Mouse (Mus musculus): ENCODE data around the gene 4930539E08Rik. TPM values are rescaled to one million over a fixed set of nuclear protein-coding genes. Genes with fewer than 3 reads are reported as not detected.

The 4930539E08Rik gene
- polyA plus RNA-seq, 1 experiment from 2014 or later = not detected

DNA sequence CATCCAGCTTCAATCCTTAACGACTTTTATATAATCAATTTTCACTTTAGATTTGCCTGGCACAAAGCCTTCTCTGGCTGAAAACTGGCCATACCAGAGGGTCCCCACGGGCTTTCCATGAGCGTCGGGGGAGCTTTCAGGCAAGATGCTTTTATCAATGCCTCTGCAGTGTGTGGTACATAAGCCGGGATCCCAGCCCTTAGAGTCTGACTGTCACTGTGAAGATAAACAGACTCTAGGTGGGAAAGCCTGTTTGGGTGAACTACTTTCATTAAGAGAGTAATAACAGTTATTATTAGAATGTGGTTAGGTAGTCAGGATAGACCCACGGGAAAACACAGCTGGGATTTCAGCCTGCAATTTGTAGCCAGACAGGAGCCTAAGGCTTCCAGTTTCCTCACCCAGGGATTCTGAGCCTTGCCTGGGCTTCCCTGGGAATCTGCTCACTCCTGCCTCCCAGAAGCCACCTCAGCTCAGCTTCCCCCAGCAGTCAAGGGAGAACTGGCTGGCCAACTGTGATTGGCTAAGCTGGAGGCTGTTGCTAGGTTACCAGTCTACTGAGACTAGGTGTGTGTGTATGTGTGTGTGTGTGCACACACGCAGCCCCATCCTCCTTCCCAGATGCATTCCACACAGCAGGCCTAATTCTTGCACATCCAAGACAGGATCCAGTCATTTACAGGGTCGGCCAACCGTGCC, 45.6 kb downstream of the 4930539E08Rik start:
- no peaks in the 10 kb centered on the region for H3K27me3 ChIP-seq (ENCODE audit: control insufficient read depth, insufficient read depth, low read length)
- H3K27ac ChIP-seq (ENCODE audit: low read depth, low read length) = no peak overlapping the region
- no peak for ATAC-seq (replicated peaks; ENCODE audit: insufficient number of reproducible peaks, low FRiP score, low TSS enrichment)
- H3K9me3 ChIP-seq (replicated peaks; ENCODE audit: control insufficient read depth, low read length) = 0 out of 2 replicates have a peak, but pooled peaks cover 2% of the 10 kb centered on the region
- no peaks in the 10 kb centered on the region for H3K4me1 ChIP-seq (ENCODE audit: control insufficient read depth, insufficient read depth, low read length)
- H3K4me3 ChIP-seq (ENCODE audit: low read depth, low read length) = no peak overlapping the region
- no peak overlapping the region for H3K9ac ChIP-seq (ENCODE audit: low read depth, low read length)
- no peaks in the 10 kb centered on the region for H3K36me3 ChIP-seq (ENCODE audit: control insufficient read depth, insufficient read depth, low read length)
- no peak overlapping the region for H3K4me2 ChIP-seq
- 51% methylated on average over 9 of the region's 9 CpGs for WGBS (ENCODE audit: insufficient replicate concordance)

DNA sequence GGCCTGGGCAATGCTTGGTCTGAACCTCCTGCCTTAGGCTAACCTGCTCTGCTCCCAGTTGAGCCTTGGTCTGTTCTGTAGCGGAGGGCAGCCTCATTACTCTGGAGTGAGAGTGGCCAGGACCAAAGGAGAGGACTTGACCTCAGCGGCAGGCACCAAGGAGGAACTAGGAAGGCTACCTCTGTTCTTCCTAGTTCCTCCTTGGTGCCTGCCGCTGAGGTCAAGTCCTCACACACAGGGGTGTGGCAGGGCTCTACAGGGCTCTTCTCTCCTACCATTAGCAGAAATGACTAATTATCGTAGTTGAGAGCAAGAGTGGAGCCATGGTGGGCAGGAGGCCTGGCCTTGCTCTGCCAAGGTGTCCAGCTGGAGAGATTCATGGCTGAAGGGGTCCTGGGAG, 47.7 kb downstream of the 4930539E08Rik start:
- H3K27me3 ChIP-seq (ENCODE audit: control insufficient read depth, insufficient read depth, low read length) = no peaks in the 10 kb centered on the region
- H3K9me3 ChIP-seq (replicated peaks; ENCODE audit: control insufficient read depth, low read length) = no peaks in the 10 kb centered on the region
- no peak overlapping the region for H3K4me2 ChIP-seq
- no peak for ATAC-seq (replicated peaks; ENCODE audit: insufficient number of reproducible peaks, low FRiP score, low TSS enrichment)
- no peaks in the 10 kb centered on the region for H3K4me1 ChIP-seq (ENCODE audit: control insufficient read depth, insufficient read depth, low read length)
- no peak overlapping the region for H3K27ac ChIP-seq (ENCODE audit: low read depth, low read length)
- 82% methylated on average over 4 of the region's 4 CpGs for WGBS (ENCODE audit: insufficient replicate concordance)
- no peak overlapping the region for H3K9ac ChIP-seq (ENCODE audit: low read depth, low read length)
- H3K36me3 ChIP-seq (ENCODE audit: control insufficient read depth, insufficient read depth, low read length) = no peaks in the 10 kb centered on the region
- no peak overlapping the region for H3K4me3 ChIP-seq (ENCODE audit: low read depth, low read length)

DNA sequence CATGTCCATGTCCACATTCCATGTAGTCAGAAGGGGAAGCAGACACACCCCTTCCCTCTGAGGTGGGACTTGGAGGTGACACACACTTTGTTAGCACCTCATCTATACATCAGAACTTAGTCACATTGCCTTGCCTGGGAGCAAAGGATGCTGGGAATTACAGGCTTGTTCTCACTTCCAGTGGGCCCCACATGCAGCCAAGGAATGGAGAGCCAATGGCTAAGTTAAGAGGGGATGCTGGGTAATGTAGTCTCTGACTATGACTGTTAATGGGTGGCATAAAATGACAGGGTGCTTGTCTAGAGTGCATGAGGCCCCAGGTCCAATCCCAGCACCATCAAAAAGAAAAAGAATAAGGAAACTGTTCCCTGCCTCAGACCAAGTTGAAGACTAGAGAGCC, 48.2 kb downstream of the 4930539E08Rik start:
- Histone ChIP-seq H3K4me3 (ENCODE audit: low read depth, low read length) (no peak overlapping the region), H3K9ac (ENCODE audit: low read depth, low read length) (no peak overlapping the region), H3K9me3 (replicated peaks; ENCODE audit: control insufficient read depth, low read length) (no peaks in the 10 kb centered on the region), H3K4me1 (ENCODE audit: control insufficient read depth, insufficient read depth, low read length) (no peaks in the 10 kb centered on the region), H3K27ac (ENCODE audit: low read depth, low read length) (no peak overlapping the region), H3K4me2 (no peak overlapping the region), H3K27me3 (ENCODE audit: control insufficient read depth, insufficient read depth, low read length) (no peaks in the 10 kb centered on the region), H3K36me3 (ENCODE audit: control insufficient read depth, insufficient read depth, low read length) (no peaks in the 10 kb centered on the region)
- ATAC-seq (replicated peaks; ENCODE audit: insufficient number of reproducible peaks, low FRiP score, low TSS enrichment) = no peak

DNA sequence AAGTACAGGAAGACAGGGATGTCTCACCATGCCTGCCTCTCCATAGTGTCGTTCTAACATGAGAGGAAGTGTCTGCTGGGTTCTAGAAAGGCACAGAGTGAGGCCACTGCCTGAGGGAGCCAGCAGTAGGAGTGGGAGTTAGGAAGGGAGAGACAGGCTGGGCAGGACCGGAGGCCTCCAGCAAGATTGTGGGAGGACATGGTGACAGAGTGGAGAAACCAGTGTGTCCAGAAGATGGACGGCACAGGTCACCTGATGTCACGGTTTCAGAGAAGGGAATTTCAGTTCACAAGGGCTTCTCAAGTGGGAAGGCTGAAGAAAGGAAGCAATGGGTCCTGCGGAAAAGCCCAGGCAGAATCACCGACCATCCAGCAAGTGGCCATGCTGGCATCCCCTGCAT, 50.7 kb downstream of the 4930539E08Rik start:
- Histone ChIP-seq H3K27ac (ENCODE audit: low read depth, low read length) (no peak overlapping the region), H3K4me1 (ENCODE audit: control insufficient read depth, insufficient read depth, low read length) (no peaks in the 10 kb centered on the region), H3K4me2 (no peak overlapping the region), H3K27me3 (ENCODE audit: control insufficient read depth, insufficient read depth, low read length) (no peaks in the 10 kb centered on the region), H3K9ac (ENCODE audit: low read depth, low read length) (no peak overlapping the region), H3K36me3 (ENCODE audit: control insufficient read depth, insufficient read depth, low read length) (no peaks in the 10 kb centered on the region), H3K9me3 (replicated peaks; ENCODE audit: control insufficient read depth, low read length) (no peaks in the 10 kb centered on the region), H3K4me3 (ENCODE audit: low read depth, low read length) (no peak overlapping the region)
- no peak for ATAC-seq (replicated peaks; ENCODE audit: insufficient number of reproducible peaks, low FRiP score, low TSS enrichment)
- 67% methylated on average over 6 of the region's 6 CpGs for WGBS (ENCODE audit: insufficient replicate concordance)

DNA sequence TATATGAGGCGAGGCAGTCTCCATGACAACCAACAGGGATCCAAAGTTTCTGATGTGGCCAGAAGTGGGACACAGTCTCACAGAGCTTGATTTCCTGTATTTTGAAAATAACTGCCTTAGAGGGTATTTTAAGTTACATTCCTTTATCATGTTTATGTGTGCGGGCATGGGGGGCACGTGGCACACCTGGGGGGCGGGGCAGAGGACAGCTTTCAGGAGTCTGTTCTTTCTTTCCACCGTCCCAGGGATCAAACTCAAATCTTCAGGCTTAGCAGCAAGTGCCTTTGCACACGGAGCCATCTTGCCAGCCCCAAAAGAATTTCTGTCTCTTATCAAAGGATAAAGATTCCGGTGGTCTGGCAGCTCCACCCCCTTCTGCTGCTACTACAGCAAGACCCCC, 51.2 kb downstream of the 4930539E08Rik start:
- WGBS (ENCODE audit: insufficient replicate concordance) = 56% methylated on average over 7 of the region's 7 CpGs
- Histone ChIP-seq H3K9me3 (replicated peaks; ENCODE audit: control insufficient read depth, low read length) (no peaks in the 10 kb centered on the region), H3K4me1 (ENCODE audit: control insufficient read depth, insufficient read depth, low read length) (no peaks in the 10 kb centered on the region), H3K27me3 (ENCODE audit: control insufficient read depth, insufficient read depth, low read length) (no peaks in the 10 kb centered on the region), H3K9ac (ENCODE audit: low read depth, low read length) (no peak overlapping the region), H3K4me2 (no peak overlapping the region), H3K4me3 (ENCODE audit: low read depth, low read length) (no peak overlapping the region), H3K27ac (ENCODE audit: low read depth, low read length) (no peak overlapping the region), H3K36me3 (ENCODE audit: control insufficient read depth, insufficient read depth, low read length) (no peaks in the 10 kb centered on the region)
- ATAC-seq (replicated peaks; ENCODE audit: insufficient number of reproducible peaks, low FRiP score, low TSS enrichment) = no peak

DNA sequence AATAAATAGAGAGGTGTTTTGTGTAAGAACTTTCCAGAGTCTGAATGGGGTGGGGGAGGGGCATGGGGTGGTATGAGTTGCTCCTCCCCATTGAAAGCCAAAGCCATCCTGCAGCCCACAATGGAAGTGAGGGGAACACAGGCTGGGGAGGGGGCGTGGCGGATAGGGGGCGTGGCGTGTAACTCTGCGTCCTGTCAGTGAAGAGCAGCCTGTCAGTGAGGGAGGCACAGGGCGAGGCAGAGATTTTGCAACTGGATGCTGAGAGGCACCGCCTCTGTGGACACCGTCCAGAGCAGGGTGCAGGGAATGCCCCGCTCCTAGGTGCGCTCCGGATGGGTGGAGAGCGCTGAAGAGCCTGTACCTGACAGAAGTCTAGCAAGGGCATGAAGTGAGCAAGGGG, 56.9 kb downstream of the 4930539E08Rik start, which contains the start of gene Pnpla1:
TSS of gene Pnpla1 (plus strand) at position 207 of the 400 bp plus-strand sequence.
- Histone ChIP-seq H3K4me3 (ENCODE audit: low read depth, low read length) (no peak within 1 kb of the TSS), H3K4me2 (no peak within 1 kb of the TSS), H3K9me3 (replicated peaks; ENCODE audit: control insufficient read depth, low read length) (peaks cover 6% of the 10 kb centered on the region), H3K4me1 (ENCODE audit: control insufficient read depth, insufficient read depth, low read length) (no peaks in the 10 kb centered on the region), H3K27ac (ENCODE audit: low read depth, low read length) (no peak within 1 kb of the TSS), H3K9ac (ENCODE audit: low read depth, low read length) (no peak within 1 kb of the TSS), H3K27me3 (ENCODE audit: control insufficient read depth, insufficient read depth, low read length) (0 out of 2 replicates have a peak, but pooled peaks cover 2% of the 10 kb centered on the region), H3K36me3 (ENCODE audit: control insufficient read depth, insufficient read depth, low read length) (no peaks in the 10 kb centered on the region)
- no peak for ATAC-seq (replicated peaks; ENCODE audit: insufficient number of reproducible peaks, low FRiP score, low TSS enrichment)
- 36% methylated on average over 12 of the region's 12 CpGs for WGBS (ENCODE audit: insufficient replicate concordance)

DNA sequence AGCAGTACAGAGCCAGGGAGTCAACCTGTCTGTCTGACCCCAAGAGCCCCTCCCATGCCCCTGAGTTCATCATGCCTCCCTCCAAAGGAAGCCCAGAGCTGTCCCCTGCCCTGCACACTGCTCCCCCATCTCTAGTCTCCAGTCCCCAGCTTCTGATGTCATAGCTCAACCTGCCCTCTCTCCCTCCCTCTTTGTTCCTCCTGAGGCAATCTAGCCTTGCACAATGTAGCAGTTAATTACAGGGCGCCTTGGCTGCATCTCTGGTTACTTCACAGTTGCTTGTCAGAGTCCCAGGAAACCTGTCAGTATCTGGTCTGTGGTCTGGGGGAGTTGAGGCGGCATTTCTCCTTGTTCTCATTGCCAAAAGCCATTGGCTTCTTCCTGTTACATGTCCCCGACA, 59.1 kb downstream of the 4930539E08Rik start:
- peaks cover 6% of the 10 kb centered on the region for H3K9me3 ChIP-seq (replicated peaks; ENCODE audit: control insufficient read depth, low read length)
- H3K36me3 ChIP-seq (ENCODE audit: control insufficient read depth, insufficient read depth, low read length) = no peaks in the 10 kb centered on the region
- 67% methylated on average over 3 of the region's 3 CpGs for WGBS (ENCODE audit: insufficient replicate concordance)
- H3K27ac ChIP-seq (ENCODE audit: low read depth, low read length) = no peak overlapping the region
- H3K4me1 ChIP-seq (ENCODE audit: control insufficient read depth, insufficient read depth, low read length) = no peaks in the 10 kb centered on the region
- H3K4me3 ChIP-seq (ENCODE audit: low read depth, low read length) = no peak overlapping the region
- no peak overlapping the region for H3K9ac ChIP-seq (ENCODE audit: low read depth, low read length)
- H3K4me2 ChIP-seq = no peak overlapping the region
- ATAC-seq (replicated peaks; ENCODE audit: insufficient number of reproducible peaks, low FRiP score, low TSS enrichment) = no peak
- 0 out of 2 replicates have a peak, but pooled peaks cover 2% of the 10 kb centered on the region for H3K27me3 ChIP-seq (ENCODE audit: control insufficient read depth, insufficient read depth, low read length)

DNA sequence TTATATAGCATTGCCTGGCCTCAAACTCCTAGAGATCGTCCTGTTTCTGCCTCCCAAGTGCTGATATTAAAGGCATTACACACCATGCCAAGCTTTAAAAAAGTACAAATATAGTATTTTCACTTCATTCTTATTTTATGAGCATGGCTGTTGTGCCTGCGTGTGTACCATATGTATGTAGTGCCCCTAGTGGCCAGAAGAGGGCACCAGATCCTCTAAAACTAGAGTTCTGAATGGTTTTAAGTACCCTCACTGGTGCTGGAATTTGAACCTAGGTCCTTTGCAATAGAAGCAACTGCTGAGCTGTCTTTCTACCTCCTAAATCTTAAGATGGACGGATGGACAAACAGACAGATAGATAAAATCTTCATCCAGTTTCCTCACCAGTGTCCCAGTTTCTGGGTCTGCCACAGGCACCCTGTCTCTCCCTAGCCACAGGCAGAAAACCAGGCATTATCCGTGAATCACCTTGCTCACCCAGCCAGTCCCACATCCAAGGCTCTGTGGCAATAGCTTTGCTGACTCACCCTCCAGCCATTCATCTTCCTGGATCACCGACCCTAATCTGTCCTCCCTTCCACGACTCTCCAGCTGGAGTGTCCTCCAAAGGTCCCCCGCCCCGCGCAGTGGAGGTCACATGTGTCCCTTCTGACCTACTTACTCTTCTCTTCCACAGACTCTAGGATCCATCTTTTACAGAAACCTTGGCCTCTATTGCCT, 59.8 kb downstream of the 4930539E08Rik start:
- no peak overlapping the region for H3K4me3 ChIP-seq (ENCODE audit: low read depth, low read length)
- H3K27ac ChIP-seq (ENCODE audit: low read depth, low read length) = no peak overlapping the region
- no peaks in the 10 kb centered on the region for H3K36me3 ChIP-seq (ENCODE audit: control insufficient read depth, insufficient read depth, low read length)
- no peaks in the 10 kb centered on the region for H3K4me1 ChIP-seq (ENCODE audit: control insufficient read depth, insufficient read depth, low read length)
- peaks cover 6% of the 10 kb centered on the region for H3K9me3 ChIP-seq (replicated peaks; ENCODE audit: control insufficient read depth, low read length)
- H3K27me3 ChIP-seq (ENCODE audit: control insufficient read depth, insufficient read depth, low read length) = 0 out of 2 replicates have a peak, but pooled peaks cover 2% of the 10 kb centered on the region
- no peak for ATAC-seq (replicated peaks; ENCODE audit: insufficient number of reproducible peaks, low FRiP score, low TSS enrichment)
- no peak overlapping the region for H3K4me2 ChIP-seq
- 64% methylated on average over 9 of the region's 9 CpGs for WGBS (ENCODE audit: insufficient replicate concordance)
- H3K9ac ChIP-seq (ENCODE audit: low read depth, low read length) = no peak overlapping the region
